Mouse (Mus musculus) liver, embryonic 18 days (tissue): ENCODE measurements around the gene Gm8126. TPM values are rescaled to one million over a fixed set of nuclear protein-coding genes. Genes with fewer than 3 reads are reported as not detected.

ENCODE experiments used
- polyA plus RNA-seq: library from polyadenylated mRNA; depleted of rRNA; stranded (reverse); fragments of >200 nt; gene quantifications from 2 replicates; pipeline ENCODE4 v1.2.3, GENCODE M21; 2012; rRNA removed

The Gm8126 gene
- polyA plus RNA-seq: not detected in 2 replicates

GRCm38 (mm10) chr14:43258349-43258748, at the start of gene Gm8126:
TSS of gene Gm8126 (plus strand) at chr14:43258649.

DNA sequence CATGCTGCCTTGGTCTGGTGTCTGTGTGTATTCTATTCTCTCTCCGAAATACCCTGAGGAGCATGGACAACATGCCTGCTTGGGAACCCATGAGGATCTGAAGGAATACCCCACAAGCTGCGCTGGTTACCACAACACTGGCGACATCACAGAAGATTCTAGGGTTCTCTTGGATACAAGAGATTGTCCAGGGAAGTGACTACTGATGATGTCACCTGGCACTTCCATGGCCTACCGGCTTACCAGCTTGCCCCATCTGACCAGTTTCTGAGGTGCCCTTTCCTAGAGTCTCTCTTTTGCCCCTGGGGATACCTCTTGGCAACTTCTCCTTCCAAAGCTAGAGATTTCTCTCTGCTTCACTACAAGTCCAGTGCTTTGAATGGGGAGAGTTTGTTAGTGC, 23.2 kb upstream of the Gm8126 start, which contains the start of gene Gm8122:
Gm8122 (minus strand) TSS at position 101 of the 400 bp plus-strand sequence.

DNA sequence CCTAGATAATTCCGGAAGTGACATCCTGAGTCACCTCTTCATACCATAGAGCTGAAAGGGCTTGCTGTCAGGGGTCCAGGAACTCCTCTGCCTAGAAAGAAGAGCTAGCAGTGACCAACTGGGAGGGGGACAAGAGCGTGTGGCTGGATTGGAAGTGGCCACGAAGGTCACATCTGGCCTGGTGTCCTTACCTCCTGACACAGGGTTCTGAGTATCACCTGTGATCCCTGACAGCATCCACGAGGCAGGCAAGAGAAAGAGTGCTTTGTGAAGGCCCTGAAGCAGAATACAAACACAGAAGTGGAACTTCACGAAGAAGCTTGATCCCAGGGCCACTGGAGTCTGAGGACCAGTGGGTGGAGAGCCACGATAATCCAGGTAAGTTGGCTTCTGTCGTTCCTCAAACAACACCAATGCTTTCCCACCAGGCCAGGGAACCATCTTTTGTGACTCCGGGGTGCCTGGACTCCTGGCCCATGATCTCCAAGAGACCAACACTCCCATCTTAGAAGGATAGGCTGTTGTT, 16.6 kb downstream of the Gm8126 start, which contains the start of gene Gm9732:
Gm9732 (plus strand) TSS at position 51 of the 526 bp plus-strand sequence.

GRCm38 (mm10) chr14:43293503-43293902, 35.1 kb downstream of the Gm8126 start, which contains the start of gene Gm8127:
TSS of gene Gm8127 (minus strand) at chr14:43293832.

Other genes with a start within 250 kb of the Gm8126 start
- gene Gm10376, start 243.0 kb upstream of the Gm8126 start, polyA plus RNA-seq: not detected in 2 replicates
- not detected in 2 replicates for gene Gm8094, start 182.0 kb upstream of the Gm8126 start, polyA plus RNA-seq
- not detected in 2 replicates for gene Gm8104, start 158.0 kb upstream of the Gm8126 start, polyA plus RNA-seq
- gene Gm7233, start 78.8 kb upstream of the Gm8126 start, polyA plus RNA-seq: not detected in 2 replicates
- not detected in 2 replicates for gene Gm8122, start 23.3 kb upstream of the Gm8126 start, polyA plus RNA-seq
- gene Gm9732, start 16.4 kb downstream of the Gm8126 start, polyA plus RNA-seq: not detected in 2 replicates
- gene Gm8127, start 35.2 kb downstream of the Gm8126 start, polyA plus RNA-seq: not detected in 2 replicates
- gene 1700001F09Rik, start 89.2 kb downstream of the Gm8126 start, polyA plus RNA-seq: not detected in 2 replicates
- gene Gm8138, start 157.7 kb downstream of the Gm8126 start, polyA plus RNA-seq: not detected in 2 replicates